In the genomic region with DNA sequence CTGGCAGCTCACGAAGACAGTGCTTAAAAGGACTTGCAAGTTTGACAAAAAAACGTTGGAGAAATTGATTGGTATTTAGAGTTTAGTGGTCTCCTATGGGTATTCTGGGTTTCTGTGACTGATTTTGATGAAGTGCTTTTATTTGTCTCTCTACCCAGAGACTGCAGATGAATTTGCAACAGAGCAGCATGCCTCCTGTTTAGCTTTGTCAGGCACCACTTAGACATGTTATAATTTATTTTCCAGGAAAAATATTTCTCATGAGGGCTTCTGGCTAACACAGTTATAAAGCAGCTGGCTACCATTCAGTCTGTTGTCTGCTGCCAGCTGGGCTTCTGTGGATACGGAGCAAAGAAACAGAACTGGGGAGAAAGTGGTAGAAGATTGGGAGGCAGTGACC, we compare ENCODE assay signal across 23 mouse cellular contexts.
DNase-seq lines count a peak whose midpoint lies in the region; ATAC-seq and TF ChIP-seq lines count a peak whose summit lies in the region.
"Had no signal": no experiment of that assay in that cellular context is flagged by ENCODE, and none has a peak within 500 bp of the region (broad histone marks: within the 10 kb centered on the region; RNA-seq: fewer than 3 reads in every experiment).

No protein-coding gene starts in this region.

- WGBS in hindbrain, embryonic 11.5 days, result 41% methylated on average over 3 of the region's 3 CpGs
- WGBS in hindbrain, embryonic 12.5 days, result 39% methylated on average over 3 of the region's 3 CpGs
- 12% methylated on average over 3 of the region's 3 CpGs for WGBS in neural tube, embryonic 14.5 days
- 57% methylated on average over 3 of the region's 3 CpGs for WGBS in heart, embryonic 11.5 days (ENCODE audit: insufficient replicate concordance)

- no peak for DNase-seq in hindbrain, embryonic 11.5 days (ENCODE audit: low spot score)
- peak; percentile 2 for DNase-seq in right cerebral cortex, postnatal 4 days
- no peak for DNase-seq in right cerebral cortex, adult 18-20 months
- peak; percentile 13 to 23 for DNase-seq in layer of hippocampus, adult 8-10 months (ENCODE audit: low spot score in 2 of 2)
- DNase-seq in gastrocnemius, adult 2 months, result no peak
- DNase-seq: adrenal gland, postnatal 36 days; B cell, adult 2 months; cerebellum, adult 8-10 months; gastrocnemius, postnatal 25 days; heart, adult 2 months; heart, postnatal 4 days; midbrain, embryonic 14.5 days; spleen, adult 18-20 months; thymus, postnatal 4 days had no signal

- H3K4me2 ChIP-seq in hindbrain, embryonic 11.5 days (replicated peaks; ENCODE audit: low read depth, low read length), result no peak overlapping the region
- H3K4me2 ChIP-seq in hindbrain, embryonic 12.5 days (replicated peaks), result no peak overlapping the region
- no peak overlapping the region for H3K4me2 ChIP-seq in neural tube, embryonic 14.5 days (ENCODE audit: low read depth, low read length)
- no peak overlapping the region for H3K4me2 ChIP-seq in heart, embryonic 11.5 days
- H3K4me2 ChIP-seq: embryonic facial prominence, embryonic 13.5 days; heart, embryonic 15.5 days; limb, embryonic 15.5 days; liver, embryonic 15.5 days had no signal

- H3K4me1 ChIP-seq in hindbrain, embryonic 11.5 days (replicated peaks; ENCODE audit: control insufficient read depth, insufficient read depth, low read length), result no peaks in the 10 kb centered on the region
- no peaks in the 10 kb centered on the region for H3K4me1 ChIP-seq in hindbrain, embryonic 12.5 days
- H3K4me1 ChIP-seq in neural tube, embryonic 14.5 days (ENCODE audit: control insufficient read depth, insufficient read depth, low read length), result no peaks in the 10 kb centered on the region
- no peaks in the 10 kb centered on the region for H3K4me1 ChIP-seq in heart, embryonic 11.5 days (ENCODE audit: control insufficient read depth, insufficient read depth, low read length)
- H3K4me1 ChIP-seq: embryonic facial prominence, embryonic 13.5 days; heart, embryonic 15.5 days; limb, embryonic 15.5 days; liver, embryonic 15.5 days had no signal

- H3K9me3 ChIP-seq in hindbrain, embryonic 11.5 days (ENCODE audit: control insufficient read depth, low read length), result no peaks in the 10 kb centered on the region
- H3K9me3 ChIP-seq in hindbrain, embryonic 12.5 days (replicated peaks), result no peaks in the 10 kb centered on the region
- no peaks in the 10 kb centered on the region for H3K9me3 ChIP-seq in neural tube, embryonic 14.5 days (ENCODE audit: control insufficient read depth, low read length)
- H3K9me3 ChIP-seq in heart, embryonic 11.5 days (replicated peaks; ENCODE audit: control insufficient read depth, low read length), result no peaks in the 10 kb centered on the region
- H3K9me3 ChIP-seq: embryonic facial prominence, embryonic 13.5 days; heart, embryonic 15.5 days; limb, embryonic 15.5 days; liver, embryonic 15.5 days had no signal

- no peaks in the 10 kb centered on the region for H3K36me3 ChIP-seq in hindbrain, embryonic 11.5 days (ENCODE audit: control insufficient read depth, insufficient read depth, low read length)
- H3K36me3 ChIP-seq in hindbrain, embryonic 12.5 days, result no peaks in the 10 kb centered on the region
- no peaks in the 10 kb centered on the region for H3K36me3 ChIP-seq in neural tube, embryonic 14.5 days (ENCODE audit: control insufficient read depth, insufficient read depth, low read length)
- H3K36me3 ChIP-seq in heart, embryonic 11.5 days (ENCODE audit: control insufficient read depth, insufficient read depth, low read length), result no peaks in the 10 kb centered on the region
- H3K36me3 ChIP-seq: embryonic facial prominence, embryonic 13.5 days; heart, embryonic 15.5 days; limb, embryonic 15.5 days; liver, embryonic 15.5 days had no signal

- no peak overlapping the region for H3K27ac ChIP-seq in hindbrain, embryonic 11.5 days (ENCODE audit: low read depth, low read length)
- no peak overlapping the region for H3K27ac ChIP-seq in hindbrain, embryonic 12.5 days
- no peak overlapping the region for H3K27ac ChIP-seq in neural tube, embryonic 14.5 days (ENCODE audit: low read depth, low read length)
- H3K27ac ChIP-seq in gastrocnemius, adult 2 months, result no peak overlapping the region
- H3K27ac ChIP-seq in heart, embryonic 11.5 days (ENCODE audit: low read depth, low read length), result no peak overlapping the region
- H3K27ac ChIP-seq: embryonic facial prominence, embryonic 13.5 days; heart, adult 2 months; heart, embryonic 15.5 days; limb, embryonic 15.5 days; liver, embryonic 15.5 days had no signal

- H3K4me3 ChIP-seq in hindbrain, embryonic 11.5 days (ENCODE audit: low read depth, low read length), result no peak overlapping the region
- H3K4me3 ChIP-seq in hindbrain, embryonic 12.5 days, result no peak overlapping the region
- no peak overlapping the region for H3K4me3 ChIP-seq in neural tube, embryonic 14.5 days (ENCODE audit: low read depth, low read length)
- no peak overlapping the region for H3K4me3 ChIP-seq in gastrocnemius, adult 2 months
- no peak overlapping the region for H3K4me3 ChIP-seq in heart, embryonic 11.5 days (ENCODE audit: low read depth, low read length)
- H3K4me3 ChIP-seq: embryonic facial prominence, embryonic 13.5 days; heart, adult 2 months; heart, embryonic 15.5 days; limb, embryonic 15.5 days; liver, embryonic 15.5 days; myocyte had no signal

- no peak for TF ChIP-seq CTCF in gastrocnemius, adult 2 months (IDR thresholded peaks at IDR 0.05)

- H3K27me3 ChIP-seq in hindbrain, embryonic 11.5 days (ENCODE audit: control insufficient read depth, insufficient read depth, low read length), result no peaks in the 10 kb centered on the region
- H3K27me3 ChIP-seq in hindbrain, embryonic 12.5 days, result no peaks in the 10 kb centered on the region
- H3K27me3 ChIP-seq in neural tube, embryonic 14.5 days (ENCODE audit: control insufficient read depth, insufficient read depth, low read length), result no peaks in the 10 kb centered on the region
- no peaks in the 10 kb centered on the region for H3K27me3 ChIP-seq in heart, embryonic 11.5 days (ENCODE audit: control insufficient read depth, insufficient read depth, low read length)
- H3K27me3 ChIP-seq: embryonic facial prominence, embryonic 13.5 days; heart, embryonic 15.5 days; limb, embryonic 15.5 days; liver, embryonic 15.5 days had no signal

- ATAC-seq in hindbrain, embryonic 11.5 days (ENCODE audit: low FRiP score), result peak; percentile 35; the same call in 1 of the 2 replicates
- ATAC-seq in hindbrain, embryonic 12.5 days (ENCODE audit: low FRiP score), result no peak
- peak; percentile 74; the same call in 1 of the 2 replicates for ATAC-seq in neural tube, embryonic 14.5 days (ENCODE audit: low read depth)
- ATAC-seq in heart, embryonic 11.5 days (replicated peaks; ENCODE audit: insufficient number of reproducible peaks, low FRiP score, low TSS enrichment), result no peak
- ATAC-seq: intestine, postnatal 0 days had no signal

- intact Hi-C loops in gastrocnemius, adult 2 months (cut with DNase I), result no loop called here

- no peak overlapping the region for H3K9ac ChIP-seq in hindbrain, embryonic 11.5 days (ENCODE audit: low read depth, low read length)
- H3K9ac ChIP-seq in hindbrain, embryonic 12.5 days, result no peak overlapping the region
- no peak overlapping the region for H3K9ac ChIP-seq in neural tube, embryonic 14.5 days (replicated peaks; ENCODE audit: low read depth, low read length)
- no peak overlapping the region for H3K9ac ChIP-seq in heart, embryonic 11.5 days (ENCODE audit: low read depth, low read length)
- H3K9ac ChIP-seq: embryonic facial prominence, embryonic 13.5 days; heart, embryonic 15.5 days; limb, embryonic 15.5 days; liver, embryonic 15.5 days had no signal

Comparison
In these comparisons a context has a peak if more than half of its experiments do, and no peak if none do; other contexts are left out.
1. ATAC-seq: peak in hindbrain, embryonic 11.5 days (single experiment) and neural tube, embryonic 14.5 days (single experiment); none in hindbrain, embryonic 12.5 days (single experiment) and heart, embryonic 11.5 days (single experiment).
2. DNase-seq: peak in right cerebral cortex, postnatal 4 days (single experiment) and layer of hippocampus, adult 8-10 months (2 of 2); none in hindbrain, embryonic 11.5 days (single experiment), right cerebral cortex, adult 18-20 months (single experiment) and gastrocnemius, adult 2 months (single experiment).